Mouse (Mus musculus) kidney, adult 2 months (tissue): Measurements from ENCODE around the gene Ddias.

ENCODE experiments used
- CTCF ChIP-seq: fragments of 200-500 bp; conservative IDR thresholded peaks from 2 replicates; pipeline ENCODE4 v1.5.1; 2011; ENCODE audit warnings: low read depth, mild to moderate bottlenecking, control low read depth, low read length, moderate library complexity, mixed read lengths; ENCODE audit not compliant: insufficient read depth, insufficient read length
- POLR2A ChIP-seq: fragments of 200-500 bp; IDR thresholded peaks from one replicate; pipeline ENCODE4 v1.6.1; 2011; ENCODE audit warnings: low read depth, low read length, control low read depth

- TF ChIP-seq CTCF (no peak), POLR2A (no peak)
These were observed 56.2 kb downstream of the Ddias start for GRCm38 (mm10) chr7:92817886-92818285.
